Mouse (Mus musculus) ES-E14 (cell line): ENCODE data around the gene Mtmr4.

Experiments used
- HCFC1 ChIP-seq: IDR thresholded peaks from 2 replicates; pipeline ENCODE4 v1.6.1; 2012; ENCODE audit warnings: low read length, inconsistent platforms, borderline replicate concordance; ENCODE audit not compliant: insufficient read depth
- MAFK ChIP-seq: IDR thresholded peaks from 2 replicates; pipeline ENCODE4 v1.6.1; 2014; ENCODE audit warnings: mild to moderate bottlenecking, low read depth, low read length, inconsistent platforms; ENCODE audit not compliant: insufficient read depth

DNA sequence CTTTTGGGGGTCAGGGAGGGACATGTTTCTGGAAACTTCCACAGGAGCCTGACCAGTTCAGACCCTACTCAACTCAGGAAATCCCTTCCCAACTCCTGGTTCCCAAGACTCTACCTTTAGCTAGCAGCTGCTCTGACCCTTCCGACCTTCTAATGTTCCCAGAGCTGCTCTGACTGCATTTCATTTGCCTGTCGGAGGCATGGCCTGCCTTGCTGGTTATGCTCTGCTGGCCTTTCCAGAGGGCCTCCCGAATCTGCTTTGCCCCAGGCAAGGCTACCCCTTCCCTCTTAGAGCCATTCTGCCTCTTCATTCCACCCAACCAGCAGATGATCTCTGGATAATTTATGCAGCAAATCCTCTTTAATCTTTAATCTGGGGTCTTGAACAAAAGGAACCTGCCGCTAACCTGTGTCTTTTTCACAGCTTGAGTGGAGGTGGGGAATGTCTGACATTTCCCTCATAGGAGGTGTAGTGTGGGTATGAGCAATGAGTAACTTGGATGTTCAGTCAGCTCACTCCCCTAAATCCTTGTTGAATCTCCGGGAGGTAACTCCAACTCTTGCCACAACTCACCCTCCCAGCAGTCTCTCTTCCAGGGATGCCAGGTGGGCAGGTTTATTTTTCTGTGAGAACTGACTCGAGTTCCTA, 14.2 kb upstream of the Mtmr4 start:
- TF ChIP-seq MAFK, result no peak
- TF ChIP-seq HCFC1, result no peak
